Mouse (Mus musculus) C2C12 (cell line): ENCODE measurements around the gene Nudt19.
"Not testable (repeated sequence)": the region's sequence is repeated elsewhere in the genome, so short reads cannot be mapped to it uniquely, and the experiment has no call there.

Source experiments
- CEBPB ChIP-seq: IDR thresholded peaks from one replicate; pipeline ENCODE4 v1.6.1; 2011; ENCODE audit warnings: low read depth, mild to moderate bottlenecking, control low read depth, moderate library complexity
- MYOG ChIP-seq: IDR thresholded peaks from one replicate; pipeline ENCODE4 v1.6.1; 2011; ENCODE audit not compliant: control insufficient read depth, insufficient read length; ENCODE audit errors: extremely low read depth
- USF1 ChIP-seq: IDR thresholded peaks from one replicate; pipeline ENCODE4 v1.6.1; 2011; ENCODE audit warnings: low read depth, mild to moderate bottlenecking, control low read depth, moderate library complexity

- TF ChIP-seq CEBPB, MYOG, USF1: not testable (repeated sequence)
Observed at GRCm38 (mm10) chr7:35569724-35570123, 13.6 kb upstream of the Nudt19 start.
